Mouse (Mus musculus) fat pad, adult 2 months (tissue): ENCODE measurements around the gene Myo6.

ENCODE experiments used
- DNase-seq: peaks from one replicate; pipeline ENCODE4 v3.0.0-alpha.2; 2011; ENCODE audit warnings: low read depth, low spot score; ENCODE audit errors: extremely low read depth

Myo6 gene

DNA sequence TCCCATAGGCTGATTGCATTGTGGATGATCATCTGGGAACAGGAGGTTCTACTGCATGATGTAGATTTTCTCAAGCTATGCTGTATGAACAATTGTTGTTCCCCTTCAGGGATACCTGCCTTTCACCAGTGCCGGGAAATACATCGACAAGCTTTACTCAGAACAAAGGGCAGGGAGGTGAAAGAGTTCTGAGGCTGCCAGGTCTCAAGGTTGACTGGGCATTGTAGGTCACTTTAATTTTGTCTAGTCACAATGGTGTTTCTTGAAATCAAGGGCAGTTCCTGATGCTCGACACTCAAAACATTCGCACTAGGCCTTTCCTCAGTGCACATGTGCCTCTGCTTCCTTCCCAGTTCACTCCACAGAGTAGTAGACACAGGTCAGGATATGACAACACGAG lies 15.9 kb downstream of the Myo6 start:
- no peak for DNase-seq

DNA sequence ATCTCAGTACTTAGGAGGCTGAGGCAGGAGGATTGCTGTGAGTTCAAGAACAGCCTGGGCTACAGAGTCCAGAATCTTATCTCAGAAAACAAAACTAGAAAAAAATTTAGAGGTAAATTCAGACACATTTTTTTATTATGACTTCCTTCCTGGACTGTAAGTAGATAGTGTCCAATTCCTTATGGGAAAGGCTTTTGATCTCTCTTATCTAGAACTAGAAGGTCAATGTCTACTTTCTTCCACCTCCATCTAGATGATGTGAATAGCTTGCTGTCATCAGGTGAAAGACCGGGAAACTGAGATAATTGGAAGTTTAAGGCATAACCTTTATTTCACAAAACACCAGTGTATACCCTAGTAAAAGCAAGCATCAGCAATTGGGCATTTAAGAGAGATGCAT lies 16.9 kb downstream of the Myo6 start:
- no peak for DNase-seq

DNA sequence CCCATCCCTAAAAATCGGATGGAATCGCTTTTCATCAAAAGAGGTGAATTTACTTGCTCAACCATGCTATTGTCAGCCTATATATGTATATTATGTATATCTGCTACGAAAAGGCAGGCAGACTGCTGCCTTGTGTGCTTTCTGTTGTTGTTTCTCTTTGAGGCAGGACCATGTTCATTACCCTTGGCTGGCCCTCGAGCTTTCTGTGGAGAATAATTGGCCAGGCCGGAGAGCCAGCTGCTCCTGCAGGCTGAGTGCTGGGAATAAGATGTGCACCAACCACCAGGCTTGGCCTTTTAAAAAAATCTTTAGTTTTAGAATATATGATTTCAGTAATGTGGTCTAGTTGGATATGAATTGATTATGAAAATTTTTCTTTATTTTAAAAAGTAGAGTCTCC lies 19.3 kb downstream of the Myo6 start:
- DNase-seq, result no peak

DNA sequence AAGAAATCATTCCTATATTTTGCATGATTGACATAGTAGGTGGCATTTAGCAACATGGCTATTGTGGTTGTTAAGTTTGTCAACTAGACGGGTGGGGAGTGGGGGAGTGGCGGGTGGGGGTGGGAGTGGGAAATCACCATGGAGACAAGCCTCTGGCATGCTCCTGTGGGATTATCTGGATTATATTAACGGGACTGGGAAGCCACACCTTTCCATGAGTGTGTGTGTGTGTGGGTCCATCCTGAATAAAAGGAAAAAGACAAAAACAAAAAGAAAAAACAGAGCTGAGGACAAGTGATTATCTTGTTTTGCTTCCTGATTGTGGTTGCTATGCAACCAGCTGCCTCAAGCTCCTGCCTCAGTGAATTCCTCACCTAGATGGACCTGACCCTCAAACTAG lies 20.9 kb downstream of the Myo6 start:
- no peak for DNase-seq

DNA sequence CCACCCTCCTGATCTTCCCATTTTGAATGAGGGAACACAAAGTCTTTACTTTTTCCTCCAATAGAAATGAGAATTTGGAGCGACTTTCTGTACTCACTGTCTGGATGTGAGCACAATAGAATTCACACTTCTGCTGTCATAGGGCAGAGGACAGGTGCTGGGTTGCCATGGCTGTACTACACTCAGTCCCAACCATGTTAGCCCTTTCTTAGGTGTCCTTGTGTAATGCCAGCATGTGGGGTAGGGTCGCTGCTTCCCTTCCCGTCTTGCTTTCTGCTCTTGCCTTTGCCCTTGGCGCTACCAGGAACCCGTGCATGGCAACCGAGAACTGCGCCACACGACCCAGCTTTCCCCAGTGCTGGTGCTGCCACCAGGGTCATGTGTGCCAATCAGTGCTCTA lies 21.9 kb downstream of the Myo6 start:
- no peak for DNase-seq

- DNase-seq, result no peak
Observed at GRCm38 (mm10) chr9:80188324-80188893, 23.6 kb downstream of the Myo6 start.

- no peak for DNase-seq
Observed at GRCm38 (mm10) chr9:80191240-80191639, 26.4 kb downstream of the Myo6 start.

GRCm38 (mm10) chr9:80192324-80192723 lies 27.5 kb downstream of the Myo6 start:
- no peak for DNase-seq

DNA sequence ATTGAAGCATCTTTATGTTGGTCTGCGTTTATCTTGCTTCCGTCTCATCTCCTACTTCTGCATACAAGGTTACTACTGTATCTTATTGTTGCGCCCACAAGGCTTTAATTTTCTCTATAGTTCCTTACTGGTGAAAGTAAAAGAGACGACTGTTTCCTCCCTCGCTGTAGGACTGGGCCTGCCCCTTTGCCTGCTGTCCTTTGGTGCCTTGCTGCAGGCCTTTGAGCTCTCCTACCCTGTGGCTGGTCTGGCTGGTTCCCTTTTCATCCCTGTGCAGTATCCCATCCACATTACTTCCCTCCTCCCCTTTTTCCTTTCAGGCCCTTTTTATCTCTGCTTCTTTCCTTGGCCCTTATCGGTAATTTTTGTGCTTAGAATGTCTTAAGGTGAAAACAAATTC lies 29.6 kb downstream of the Myo6 start:
- DNase-seq, result no peak

DNA sequence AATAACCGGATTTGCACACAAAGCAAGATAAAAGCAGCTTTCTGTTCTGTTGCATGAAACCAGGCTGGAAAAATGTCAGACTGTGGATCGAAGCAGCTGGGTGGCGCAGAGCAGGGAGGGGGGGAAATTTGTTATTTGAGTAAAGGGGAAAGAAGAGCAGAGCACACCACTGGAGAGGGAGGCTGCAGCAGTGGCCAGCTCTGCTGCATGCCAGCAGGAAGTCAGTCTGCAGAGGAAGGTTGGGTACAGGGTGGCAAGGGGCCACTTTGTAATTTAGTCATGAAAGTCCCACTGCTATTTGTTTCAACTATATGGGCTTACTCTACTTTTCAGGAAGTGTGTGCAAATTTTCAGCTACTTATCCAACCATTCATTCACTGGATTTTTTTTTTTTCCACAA lies 31.3 kb downstream of the Myo6 start:
- DNase-seq, result no peak

GRCm38 (mm10) chr9:80197233-80197632 lies 32.4 kb downstream of the Myo6 start:
- no peak for DNase-seq

DNA sequence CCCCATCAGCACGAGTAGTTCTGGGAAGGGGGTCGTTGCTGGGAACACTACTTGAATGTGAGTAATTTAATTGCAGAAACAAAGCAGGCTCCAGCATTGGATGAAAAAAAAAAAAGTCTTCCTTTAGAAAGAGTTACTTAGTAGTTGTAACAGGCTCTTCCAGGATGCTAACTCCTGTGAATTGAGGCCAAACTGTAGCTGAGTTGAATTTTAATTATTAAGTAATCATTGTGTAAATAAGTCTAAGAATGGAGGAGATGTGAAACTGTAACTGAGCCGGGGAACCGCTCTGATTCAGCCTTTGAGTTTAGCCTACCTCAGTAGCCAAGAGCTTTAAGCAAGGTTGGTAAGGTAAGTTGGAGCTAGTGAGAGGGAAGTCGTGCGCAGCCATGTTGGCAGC lies 36.0 kb downstream of the Myo6 start:
- DNase-seq, result no peak

DNA sequence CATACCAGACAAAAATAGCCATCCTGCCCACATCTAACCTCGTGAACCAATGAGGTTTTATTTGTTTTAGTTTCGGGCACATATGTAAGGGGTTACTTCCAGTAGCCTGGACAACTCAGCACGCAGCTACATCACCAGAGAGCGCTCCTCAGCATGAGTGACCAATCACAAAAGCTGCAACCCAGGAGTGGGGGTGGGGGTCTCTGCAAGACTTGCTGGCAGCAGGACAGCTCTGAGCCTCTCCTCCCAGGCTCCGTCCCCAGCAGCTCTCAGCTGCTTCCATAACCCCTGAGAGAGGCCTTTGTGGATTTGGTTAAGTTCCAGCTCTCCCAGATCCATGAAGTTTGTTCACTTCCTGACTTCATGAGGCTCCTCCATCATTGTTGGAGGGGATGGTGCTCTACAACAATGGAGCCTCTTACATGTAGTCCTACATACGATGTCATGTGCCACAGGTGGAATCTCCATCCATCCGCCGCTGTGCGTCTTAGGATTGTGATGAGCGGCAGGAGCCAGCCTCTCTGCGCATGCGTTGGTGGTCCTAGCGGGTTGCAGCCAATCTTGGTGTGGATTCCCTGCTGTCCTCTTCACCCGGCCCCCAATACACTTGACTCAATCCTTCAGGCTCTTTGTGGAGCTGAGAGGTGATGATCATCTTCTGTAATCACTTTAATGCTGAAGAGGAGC lies 37.7 kb downstream of the Myo6 start:
- DNase-seq, result no peak

- no peak for DNase-seq
Observed at GRCm38 (mm10) chr9:80208681-80209080, 43.9 kb downstream of the Myo6 start.

- DNase-seq, result no peak
Observed at GRCm38 (mm10) chr9:80209459-80209858, 44.6 kb downstream of the Myo6 start.

DNA sequence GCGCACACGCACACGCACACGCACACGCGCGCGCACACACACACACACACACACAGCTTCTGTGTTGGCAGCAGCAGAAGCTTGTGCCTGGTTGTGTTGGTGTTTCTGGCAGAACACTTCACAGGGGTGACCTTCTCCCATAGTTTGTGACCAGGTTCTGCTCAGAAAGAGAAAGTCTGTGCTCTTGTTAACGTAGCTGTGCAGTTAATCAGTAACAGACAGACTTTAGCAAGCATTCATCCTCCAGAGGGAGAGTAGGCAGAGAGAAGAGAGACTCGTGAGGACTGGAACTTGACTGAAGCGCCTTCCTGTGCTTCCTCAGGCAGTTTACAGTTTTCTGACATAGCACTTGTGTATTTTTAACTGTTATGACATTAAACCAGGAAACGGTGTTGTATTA lies 45.3 kb downstream of the Myo6 start:
- no peak for DNase-seq

DNA sequence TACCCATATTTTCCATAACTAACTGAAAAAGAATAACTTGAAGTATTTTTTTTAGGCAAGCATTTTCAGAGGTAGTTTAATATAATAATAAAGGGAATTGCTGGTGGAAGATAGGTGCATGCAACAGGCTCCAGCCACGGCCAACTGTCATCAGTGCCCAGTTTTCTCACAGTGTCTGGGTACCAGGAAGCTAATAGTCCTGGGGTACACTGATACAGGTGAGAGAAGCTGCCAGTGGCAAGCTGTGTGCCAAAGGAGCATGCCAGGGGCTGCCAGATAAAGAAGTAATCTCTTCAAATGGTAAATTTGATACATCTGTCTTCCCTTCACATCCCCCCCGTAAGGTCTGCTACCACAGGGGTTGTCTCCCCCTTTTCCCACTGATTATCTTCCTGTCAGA lies 48.6 kb downstream of the Myo6 start:
- DNase-seq, result no peak

DNA sequence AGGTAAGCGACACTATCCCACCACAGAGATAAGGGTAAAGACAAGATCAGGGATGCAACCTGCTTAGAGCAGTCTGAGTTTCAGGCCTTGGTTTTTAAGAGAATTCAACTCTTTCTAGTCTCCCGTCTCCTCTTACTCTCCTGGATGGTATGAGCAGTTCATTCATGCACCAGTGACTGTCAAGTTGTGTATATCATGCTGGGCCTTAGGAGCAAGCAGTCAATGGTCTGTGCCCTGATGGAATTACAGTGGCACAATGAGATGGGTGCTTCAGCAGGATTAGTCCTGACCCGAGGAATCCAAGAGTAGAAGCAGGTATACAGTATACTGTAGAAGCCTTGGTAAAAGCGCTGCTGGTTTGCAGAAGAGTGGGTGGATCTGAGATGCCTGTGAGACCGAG lies 50.7 kb downstream of the Myo6 start:
- no peak for DNase-seq

GRCm38 (mm10) chr9:80216786-80217501 lies 52.1 kb downstream of the Myo6 start:
- DNase-seq, result no peak

- no peak for DNase-seq
Observed at GRCm38 (mm10) chr9:80218718-80219117, 53.9 kb downstream of the Myo6 start.

DNA sequence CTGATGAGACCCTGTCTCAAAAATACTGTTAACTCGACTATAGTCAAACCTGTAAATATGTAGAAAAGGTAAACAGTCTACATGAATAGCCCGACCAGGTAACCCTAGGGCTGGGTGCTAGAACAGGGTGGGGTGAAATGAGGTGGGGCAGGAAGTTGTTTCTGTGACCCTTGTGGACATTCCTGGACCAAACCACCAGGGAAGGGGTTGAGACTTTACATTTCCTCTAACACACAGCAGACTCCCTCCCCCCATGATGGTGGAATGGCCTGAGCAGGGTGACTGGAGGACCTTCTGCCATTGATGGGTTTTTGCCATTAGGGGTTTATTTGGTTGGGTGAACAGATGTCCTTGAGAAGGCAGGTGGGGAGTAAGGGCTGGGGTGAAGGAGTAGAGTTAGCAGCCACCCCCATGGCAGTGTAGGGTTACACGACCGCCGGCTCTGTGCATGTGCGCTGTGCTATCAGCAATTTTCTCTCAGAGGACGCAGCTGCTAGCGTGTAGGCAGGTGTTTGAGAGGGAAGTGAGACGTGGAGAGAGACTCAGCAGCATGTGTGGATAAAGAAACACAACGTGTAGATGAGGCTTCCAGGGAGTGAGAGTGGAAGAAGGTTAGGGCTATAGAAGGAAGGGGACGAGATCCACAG lies 59.3 kb downstream of the Myo6 start:
- no peak for DNase-seq
